Mouse (Mus musculus) liver, embryonic 14.5 days (tissue): ENCODE measurements around the gene Auts2.

Experiments used
- CTCF ChIP-seq: IDR thresholded peaks from 2 replicates; pipeline ENCODE4 v1.5.1; 2016; ENCODE audit warnings: antibody characterized with exemption, low read depth, control low read depth
- EP300 ChIP-seq: IDR thresholded peaks from 2 replicates; pipeline ENCODE4 v1.6.1; 2016; ENCODE audit warnings: antibody characterized with exemption, low read depth

GRCm38 (mm10) chr5:132462560-132462959 lies 80.6 kb downstream of the Auts2 start:
- TF ChIP-seq CTCF (no peak), EP300 (no peak)
